Mouse (Mus musculus) cerebellum, adult 11 months (tissue): ENCODE results near the gene Clpsl2.

Experiments
- DNase-seq: peaks from one replicate; pipeline ENCODE4 v3.0.0; 2022

The Clpsl2 gene

DNA sequence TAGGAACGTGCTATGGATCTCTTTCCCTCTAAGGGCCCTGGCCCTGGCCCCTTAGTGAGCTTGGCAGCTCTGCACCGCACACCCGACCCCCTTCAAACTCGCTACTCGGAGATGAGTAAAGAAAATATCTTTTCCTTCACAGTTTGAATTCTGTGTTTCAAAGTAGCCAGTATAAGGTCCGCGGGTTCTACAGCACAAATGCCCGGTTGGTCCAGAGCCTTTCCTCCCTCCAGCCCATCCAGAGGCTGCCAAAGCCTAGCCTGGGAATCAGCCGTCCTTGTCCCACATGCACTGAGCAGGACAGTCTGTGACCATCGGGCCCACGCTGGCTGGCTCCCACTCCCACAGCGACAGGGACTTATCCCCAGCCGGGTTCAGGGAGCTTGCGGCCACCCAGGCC is at the start of gene Clpsl2:
Clpsl2 (plus strand) TSS at position 301 of the 400 bp plus-strand sequence.
- DNase-seq: no peak

DNA sequence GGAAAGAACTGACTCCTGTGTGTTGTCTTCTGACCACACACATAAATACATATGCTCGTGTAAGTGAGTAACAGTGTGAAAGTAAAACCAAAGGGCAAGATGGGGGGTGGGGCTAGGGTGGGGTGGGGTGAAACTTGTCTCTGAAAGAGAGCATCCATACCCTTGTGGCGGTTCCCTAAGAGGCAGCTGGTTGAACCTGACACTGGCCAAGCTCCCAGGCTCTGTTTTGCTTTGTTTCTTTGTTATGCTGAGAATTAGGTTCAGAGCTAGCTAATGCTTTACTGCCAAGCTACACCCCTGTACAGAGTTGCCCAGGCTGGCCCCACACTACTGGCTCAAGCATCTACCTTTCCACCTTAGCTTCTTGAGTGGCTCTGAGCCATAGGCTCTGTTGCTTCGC is 48.7 kb upstream of the Clpsl2 start:
- DNase-seq: no peak

DNA sequence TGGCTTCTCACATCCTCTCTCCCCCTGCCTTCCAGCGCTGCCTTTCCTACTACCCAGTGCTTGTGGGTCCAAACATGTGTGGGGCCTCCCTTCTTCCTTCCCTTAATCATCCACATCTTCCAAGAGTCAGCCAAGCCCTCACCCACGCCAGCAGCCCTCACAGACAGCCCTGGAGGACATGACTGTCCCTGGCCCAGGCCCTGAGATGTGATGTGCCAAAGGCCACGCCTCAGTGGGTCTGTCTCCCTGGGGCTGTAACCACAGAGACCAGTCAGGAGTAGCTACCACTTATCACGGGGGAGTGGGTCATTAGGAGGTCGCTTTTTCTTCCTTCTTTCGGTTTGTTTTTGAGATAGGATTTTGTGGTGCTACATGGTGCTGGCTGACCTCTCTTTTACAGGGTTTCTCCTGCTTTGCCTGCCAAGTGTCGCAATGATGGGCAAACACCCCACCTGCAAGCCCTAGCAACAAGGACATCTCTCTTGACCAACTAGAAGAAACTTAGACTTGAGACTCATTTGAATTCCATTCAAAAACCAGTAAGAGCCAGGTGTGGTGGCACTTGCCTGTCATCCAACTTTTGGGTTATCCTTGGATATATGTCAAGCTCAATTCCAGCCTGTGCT is 46.9 kb upstream of the Clpsl2 start:
- no peak for DNase-seq

DNA sequence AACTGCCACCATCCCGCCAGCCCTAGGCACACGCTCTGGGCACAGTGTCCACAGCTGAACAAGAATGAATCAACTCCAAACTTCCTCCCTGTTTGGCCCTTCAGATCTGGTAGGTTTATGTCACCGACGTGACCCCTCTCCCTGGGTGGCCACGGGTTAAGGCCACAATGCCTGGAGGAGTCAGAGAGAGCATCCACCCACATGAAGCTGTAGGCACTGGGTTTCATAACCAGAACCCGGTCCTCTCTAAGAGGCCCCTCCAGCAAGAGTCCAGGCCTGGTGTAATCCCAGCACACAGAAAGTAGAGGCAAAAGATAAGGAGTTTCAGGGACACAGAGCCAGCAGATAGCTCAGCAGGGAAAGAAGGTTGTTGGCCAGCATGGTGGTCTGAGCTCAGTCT is 45.0 kb upstream of the Clpsl2 start:
- DNase-seq: no peak

DNA sequence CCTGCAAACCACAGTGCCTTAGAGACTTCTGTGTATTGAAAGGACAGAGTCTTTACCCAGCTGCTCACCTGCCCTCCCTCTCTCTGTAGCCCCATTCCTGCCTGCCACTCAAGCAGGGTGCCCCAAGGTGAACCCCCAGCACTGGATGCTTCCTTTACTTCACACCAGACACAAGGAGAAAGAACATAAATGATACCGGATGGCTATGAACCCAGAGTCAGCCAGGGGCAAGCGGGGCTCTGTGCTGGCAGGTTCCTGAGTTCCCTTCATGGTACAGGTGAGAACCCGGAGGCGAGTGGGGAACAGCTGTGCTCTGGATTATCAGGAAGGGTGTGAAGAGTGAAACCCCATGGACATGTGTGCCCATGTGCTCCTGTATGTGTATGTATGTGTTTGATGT is 43.6 kb upstream of the Clpsl2 start:
- no peak for DNase-seq

DNA sequence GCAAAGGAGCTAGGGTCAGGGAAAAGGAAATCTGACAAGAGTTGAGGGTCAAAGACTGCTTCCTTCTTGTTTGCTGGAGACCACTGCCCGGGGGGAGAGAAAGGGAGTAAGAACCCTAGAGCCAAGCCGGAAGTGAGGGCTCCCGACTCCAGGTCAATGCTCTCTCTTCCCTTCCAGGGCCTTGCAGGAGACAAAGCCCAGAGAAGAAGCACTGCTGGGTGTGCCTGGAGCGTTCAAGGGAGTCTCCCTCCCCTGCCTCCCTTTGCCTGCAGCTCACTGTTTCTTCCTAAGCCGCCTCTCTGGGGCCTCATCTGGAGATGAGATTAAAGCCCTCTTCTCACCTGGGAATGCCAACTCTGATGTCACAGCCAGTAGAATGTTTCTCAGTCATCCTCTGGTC is 42.3 kb upstream of the Clpsl2 start:
- no peak for DNase-seq

DNA sequence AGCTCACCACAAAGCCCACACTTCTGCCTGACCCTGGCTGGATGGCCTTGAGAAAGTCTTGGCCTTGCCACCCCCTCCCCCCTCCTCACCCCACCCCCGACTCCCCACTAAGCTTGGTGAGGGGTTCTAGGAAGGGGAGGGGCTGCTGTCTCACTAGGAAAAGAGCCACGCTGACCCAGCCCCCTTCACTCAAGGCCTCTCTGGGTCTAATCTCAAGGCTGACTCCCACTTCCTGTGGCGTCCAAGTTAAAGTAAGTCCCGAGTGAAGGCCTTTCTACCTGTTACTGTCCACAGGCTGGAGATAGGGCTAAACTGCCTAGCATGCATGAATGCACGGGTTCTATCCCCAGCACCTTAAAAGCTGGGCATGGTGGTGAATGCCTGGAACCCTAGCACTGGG is 41.7 kb upstream of the Clpsl2 start:
- DNase-seq: no peak

DNA sequence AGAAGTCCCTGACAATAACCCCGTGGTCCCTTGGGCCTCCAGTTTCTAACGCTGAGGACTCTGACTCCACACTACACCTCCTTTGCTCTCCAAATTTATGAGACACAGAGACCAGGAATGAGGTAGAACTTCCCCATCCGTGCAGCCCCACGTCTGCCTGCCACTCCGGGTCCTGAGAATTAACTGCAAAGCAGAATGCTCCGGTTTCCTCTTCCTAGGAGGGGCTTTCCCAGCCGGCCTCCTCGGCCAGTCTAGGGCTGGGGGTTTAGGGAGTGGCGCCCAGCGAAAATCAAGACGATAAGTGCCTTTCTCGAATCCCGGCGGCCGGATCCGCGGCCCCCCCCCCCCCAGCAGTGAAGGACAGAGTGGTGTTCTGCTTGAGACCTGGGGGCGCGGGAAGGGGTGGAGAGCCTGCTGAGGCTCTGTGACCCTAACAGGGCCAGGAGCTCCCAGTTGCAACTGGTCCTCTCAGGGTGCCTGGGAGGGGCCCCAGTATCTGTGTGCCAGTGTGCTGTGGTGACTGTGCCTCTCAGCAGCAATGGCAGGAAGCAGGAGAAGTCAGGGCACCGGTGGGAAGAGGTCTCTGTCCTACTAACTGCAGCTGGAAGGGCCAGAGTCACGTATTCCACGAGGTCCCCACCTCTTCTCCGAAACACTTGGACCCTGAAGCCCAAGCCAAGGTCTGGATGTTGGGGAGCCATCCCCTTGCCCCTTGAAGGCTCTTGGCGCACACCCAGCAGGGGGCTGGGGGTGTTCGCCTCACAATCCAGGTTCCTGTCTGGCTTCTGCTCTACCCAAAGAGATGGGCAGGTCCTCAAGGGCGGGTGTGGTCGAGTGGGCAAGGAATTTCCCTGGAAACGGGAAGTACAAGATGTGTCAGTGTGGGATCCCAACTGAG is 38.5 kb upstream of the Clpsl2 start:
- no peak for DNase-seq

DNA sequence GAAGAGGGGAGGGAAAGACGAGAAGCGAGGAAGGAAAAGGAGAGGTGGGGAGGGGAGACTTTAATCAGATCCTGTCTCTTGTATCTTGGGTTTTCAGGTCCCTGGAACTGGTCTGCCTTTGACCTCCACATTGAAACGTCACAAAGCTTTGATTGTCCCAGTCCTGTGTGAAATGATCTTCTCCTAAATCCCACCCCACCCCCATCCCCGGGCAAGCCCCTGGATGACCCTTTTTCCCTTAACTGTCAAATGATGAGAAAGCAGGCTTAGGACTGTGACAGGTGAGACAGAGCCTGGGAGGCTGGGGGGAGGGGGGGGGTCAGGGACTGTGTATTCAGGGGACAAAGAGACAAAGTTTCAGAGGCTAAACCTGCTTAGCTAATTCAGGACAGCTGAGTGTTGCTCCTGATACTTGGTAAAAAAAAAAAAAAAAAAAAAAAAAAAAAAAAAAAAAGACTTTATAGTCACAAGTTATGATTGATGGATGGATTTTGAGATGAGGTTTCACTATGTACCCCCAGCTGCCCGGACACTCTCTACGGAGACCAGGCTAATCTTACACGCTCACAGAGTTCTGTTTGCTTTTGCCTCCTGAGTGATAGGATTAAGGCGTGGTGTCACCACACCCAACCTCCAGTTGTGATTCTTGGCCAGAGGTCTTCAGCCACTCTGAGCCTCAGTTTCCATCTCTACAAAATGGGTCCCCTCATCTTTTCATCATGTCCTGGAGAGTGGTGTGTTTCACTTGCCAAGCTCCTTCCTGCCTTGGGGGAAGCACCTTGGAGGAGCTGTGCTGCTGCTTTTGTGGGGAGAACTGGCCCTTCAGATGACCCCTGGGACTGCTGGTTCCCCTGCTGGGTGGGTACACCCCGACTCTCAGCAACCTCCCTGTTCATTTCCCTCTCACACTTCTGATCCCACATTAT is 37.3 kb upstream of the Clpsl2 start:
- DNase-seq: no peak

DNA sequence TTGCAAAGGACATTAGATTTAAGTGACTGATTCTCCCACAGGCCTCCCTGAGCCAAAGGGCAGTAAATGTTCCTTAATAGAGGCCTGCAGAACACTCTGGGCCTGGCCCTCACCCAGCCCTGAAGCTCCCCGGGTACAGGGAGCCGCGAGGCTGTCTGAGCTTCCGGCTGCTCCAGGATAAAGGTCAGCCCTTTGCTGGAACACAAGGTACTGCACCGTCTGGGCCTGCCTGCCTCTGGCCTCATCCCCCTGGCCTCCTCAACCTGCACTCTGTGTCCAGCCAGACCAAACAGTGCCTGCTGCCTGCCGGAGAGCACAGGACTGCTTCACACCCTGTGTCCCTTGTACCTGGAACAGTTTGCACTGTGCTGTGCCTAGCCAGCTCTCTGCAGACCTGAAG is 36.5 kb upstream of the Clpsl2 start:
- DNase-seq: no peak

DNA sequence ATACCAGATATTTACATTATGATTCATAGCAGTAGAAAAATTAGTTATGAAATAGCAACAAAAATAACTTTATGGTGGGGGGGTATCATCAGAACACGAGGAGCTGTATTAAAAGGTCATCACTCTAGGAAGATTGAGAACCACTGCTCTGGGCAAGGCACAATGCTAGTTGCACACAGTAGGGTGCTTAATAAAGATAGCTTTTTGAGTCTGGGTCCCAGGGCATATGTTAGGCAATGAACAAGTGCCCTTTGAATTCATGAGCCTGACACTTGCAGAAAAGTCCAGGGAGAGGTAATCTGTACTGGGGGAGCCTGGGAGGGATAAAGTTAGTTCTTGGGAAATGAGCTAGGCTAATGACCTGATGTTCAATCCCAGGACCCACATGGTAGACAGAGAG is 35.9 kb upstream of the Clpsl2 start:
- no peak for DNase-seq

DNA sequence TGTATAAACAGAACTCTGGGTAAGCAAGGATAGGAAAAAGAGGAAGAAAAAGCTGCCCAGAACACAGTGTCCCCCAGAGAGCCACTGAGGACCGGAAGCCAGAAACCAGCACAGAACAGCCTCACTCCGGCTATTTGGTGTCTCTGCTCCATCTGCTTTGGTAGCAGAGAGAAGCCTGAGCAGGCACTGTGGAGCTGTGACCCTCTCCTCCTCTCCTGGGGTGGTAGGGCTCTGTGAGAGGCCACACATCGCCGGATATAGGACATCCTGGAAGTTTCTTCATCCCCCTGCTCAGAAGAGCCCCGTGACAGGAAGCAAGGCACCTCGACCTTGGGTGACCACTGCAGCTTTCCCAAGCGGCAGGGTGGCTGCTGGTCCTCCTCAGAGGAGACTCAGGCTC is 35.4 kb upstream of the Clpsl2 start:
- DNase-seq: no peak

DNA sequence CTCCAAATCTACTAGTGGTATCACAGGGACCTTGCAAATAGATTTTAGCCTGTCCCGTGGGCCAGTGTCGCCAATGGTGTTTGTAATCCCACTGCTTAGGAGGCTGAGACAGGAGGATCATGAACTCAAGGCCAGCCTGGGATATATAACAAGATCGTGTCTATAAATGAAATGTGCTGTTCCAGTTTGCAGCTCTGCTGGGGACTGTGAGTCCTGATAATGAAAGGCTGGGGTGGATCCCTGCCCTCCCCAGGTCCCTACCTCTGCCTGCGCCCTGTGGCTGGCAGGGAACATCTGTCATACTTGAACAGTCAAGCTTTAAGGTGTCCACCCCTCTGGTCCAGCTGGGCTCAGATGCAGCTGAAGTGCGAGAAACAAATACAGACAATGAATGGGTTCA is 34.7 kb upstream of the Clpsl2 start:
- DNase-seq: no peak

DNA sequence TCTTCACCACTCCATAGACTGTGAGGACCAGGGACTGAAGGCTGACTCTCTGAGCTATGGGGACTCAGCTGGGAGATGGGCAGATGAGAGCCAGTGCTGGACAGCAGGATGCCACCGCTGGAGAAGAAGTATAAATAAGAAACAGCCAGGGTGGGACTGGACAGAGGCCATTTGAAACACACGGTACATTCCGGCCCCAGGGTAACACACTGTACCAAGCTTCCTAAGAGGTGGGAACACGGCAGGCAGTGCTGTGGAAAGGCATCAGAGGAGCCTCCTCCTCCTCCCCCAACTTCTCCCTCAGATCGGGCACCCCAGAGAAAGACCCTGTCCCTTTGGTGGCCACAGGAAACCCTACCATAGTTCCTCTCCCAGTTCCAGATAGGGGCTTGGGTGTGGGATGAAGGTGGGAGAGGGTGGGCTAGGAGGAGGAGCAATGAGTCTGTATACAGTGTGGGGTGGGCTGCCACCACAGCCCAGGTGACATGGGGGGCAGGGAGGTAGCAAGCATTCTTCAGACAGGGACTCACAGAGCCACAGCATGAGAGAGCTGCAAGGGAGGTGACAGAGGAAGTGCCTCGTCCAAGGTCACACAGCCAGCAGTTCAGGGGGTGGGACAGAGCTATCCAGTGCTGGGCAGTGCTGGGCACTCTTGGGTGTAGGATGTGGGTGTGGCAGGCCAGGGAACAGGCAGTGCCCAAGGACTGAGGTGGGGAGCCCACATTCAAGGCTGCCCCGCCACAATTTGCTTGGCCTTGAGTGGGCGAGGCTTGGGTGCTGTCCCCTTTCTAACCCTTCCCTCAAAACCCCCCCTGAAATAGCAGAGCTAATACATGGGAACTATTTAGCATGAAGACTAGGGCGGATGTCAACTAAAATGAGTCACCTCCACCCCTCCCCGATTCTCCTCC is 33.5 kb upstream of the Clpsl2 start:
- DNase-seq: no peak

DNA sequence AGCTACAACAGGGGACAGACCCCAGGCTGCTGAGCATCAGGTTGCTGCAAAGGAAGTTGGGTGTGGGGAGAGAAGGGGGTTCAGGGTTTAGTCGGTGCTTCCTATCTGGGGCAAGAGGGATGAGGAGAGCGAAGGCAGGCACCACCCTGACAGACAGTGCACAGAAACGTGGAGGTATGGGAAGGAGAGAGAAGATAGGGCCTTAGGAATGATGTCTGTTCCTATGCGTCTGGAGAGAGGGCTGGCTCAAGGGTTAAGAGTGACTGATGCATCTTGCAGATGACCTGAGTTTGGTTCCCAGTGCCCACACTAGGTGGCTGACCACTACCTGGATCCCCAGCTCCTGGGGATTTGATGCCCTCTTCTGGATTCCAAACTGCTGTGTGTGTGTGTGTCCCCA is 32.3 kb upstream of the Clpsl2 start:
- no peak for DNase-seq

DNA sequence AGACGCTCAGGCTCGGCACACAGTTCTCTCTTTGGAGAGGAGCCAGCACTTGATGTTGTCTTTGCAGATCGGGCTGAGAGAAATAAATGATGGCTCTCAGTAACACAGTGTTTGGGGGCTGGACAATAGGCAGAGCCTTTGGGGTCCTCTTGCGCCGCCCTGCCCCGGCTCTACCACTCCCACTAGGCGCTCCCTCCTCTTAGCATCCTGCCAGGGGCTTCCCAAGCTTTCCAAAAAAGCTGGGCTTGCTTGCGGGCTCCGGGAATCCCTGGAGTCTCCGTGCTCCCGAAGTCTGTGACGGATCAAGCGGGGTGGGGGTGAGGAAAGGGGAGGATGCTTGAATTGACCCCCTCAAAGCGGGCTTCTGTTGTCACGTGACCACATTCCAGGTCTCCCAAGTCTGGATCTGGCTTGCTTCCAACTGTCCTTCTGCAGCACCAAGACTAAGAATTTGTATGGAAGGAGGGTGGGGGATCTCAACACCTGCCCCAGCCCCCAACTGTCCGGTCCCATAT is 31.7 kb upstream of the Clpsl2 start, which contains the start of gene Fkbp5:
Fkbp5 (minus strand) TSS at position 87 of the 515 bp plus-strand sequence.
- DNase-seq: peak; percentile 39

DNA sequence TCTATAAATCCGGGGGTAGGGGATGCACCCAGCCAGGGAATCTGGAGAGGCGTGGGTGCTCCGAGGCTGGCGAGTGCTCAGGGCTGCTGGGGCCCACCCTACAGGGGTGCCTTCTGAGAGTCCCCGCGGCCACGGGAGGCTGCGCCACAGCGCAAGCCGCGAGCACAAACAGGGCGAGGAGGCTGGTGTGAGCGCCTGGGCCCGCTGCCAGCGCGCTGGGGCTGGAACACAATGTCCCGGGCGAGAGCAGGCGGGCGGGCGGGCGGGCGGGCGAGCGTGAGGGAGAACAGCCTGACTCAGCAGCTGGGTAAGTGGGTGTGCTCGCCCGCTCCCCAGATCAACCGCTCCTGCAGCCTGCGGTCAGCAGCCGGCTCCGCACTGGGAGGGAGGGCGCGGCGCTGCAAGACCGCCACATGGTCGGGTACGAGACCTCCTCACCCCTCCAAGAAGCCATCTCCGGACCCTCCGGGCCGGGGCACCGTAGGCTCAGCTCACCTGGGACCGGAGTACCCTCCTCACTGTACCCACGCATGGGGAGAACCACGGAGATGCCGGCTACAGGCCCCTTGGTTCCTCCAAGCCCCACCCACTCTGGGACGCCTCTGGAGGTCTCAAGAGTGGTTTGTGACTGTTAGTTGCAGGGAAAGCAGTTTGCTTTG is 31.1 kb upstream of the Clpsl2 start:
- peak; percentile 72 for DNase-seq

DNA sequence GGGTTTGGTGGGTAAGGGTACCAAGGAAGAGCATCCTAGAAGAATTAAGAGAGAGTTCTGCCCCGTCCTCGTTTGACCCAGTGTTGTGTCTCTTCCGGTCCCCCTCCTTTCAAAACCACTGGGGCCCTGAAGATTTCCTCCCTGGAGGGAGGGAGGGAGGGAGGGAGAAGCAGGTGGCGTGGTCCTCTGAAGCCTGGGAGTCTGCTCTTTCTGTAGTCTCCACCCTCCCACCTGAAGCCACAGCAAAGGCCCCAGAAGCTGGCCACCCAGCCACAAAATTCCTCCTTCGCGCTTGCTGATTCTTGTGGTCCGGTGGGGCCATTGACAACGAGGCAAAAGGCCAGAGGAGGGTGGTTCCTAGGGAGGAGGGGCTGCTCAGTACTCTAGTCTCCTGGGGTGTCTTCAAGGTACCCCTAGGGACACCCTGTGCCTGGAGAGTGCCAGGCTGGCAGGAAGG is 30.6 kb upstream of the Clpsl2 start:
- DNase-seq: no peak

DNA sequence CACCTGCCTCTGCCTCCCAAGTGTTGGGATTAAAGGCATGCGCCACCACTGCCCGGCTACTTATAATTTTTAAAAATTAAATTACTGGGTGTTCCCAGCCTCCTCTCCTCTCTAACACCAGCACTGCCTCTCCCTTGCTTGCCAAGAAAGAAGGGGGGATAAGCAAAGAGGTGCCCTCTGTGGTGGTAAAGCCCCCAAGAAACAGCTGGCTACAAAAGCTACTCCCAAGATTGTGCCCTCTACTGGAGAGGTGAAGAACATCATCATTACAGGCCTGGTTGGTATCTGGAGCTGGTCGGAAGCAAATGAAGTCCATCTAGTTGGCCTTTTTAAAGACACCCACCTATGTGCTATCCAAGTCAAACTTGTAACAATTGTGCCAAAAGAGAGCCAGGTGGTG is 29.4 kb upstream of the Clpsl2 start:
- DNase-seq: no peak

DNA sequence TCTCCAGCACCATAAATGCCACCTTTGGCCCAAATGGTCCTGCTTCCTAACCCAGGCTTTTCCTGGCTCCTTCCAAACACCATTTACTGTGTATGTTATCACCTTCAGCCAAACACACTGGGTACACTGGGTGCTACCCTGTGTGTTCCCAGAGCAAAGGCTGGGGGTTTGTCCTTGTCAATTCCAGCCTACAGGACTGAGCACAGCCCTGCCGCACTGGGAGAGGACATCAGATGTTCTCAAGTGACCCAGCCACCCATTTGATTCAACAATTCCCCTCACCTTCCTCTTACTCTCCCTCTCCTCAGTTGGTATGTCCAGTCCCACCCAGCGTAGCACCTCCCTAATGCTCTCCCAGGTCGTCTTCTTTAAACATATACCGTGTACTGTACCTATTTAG is 28.6 kb upstream of the Clpsl2 start:
- DNase-seq: no peak

DNA sequence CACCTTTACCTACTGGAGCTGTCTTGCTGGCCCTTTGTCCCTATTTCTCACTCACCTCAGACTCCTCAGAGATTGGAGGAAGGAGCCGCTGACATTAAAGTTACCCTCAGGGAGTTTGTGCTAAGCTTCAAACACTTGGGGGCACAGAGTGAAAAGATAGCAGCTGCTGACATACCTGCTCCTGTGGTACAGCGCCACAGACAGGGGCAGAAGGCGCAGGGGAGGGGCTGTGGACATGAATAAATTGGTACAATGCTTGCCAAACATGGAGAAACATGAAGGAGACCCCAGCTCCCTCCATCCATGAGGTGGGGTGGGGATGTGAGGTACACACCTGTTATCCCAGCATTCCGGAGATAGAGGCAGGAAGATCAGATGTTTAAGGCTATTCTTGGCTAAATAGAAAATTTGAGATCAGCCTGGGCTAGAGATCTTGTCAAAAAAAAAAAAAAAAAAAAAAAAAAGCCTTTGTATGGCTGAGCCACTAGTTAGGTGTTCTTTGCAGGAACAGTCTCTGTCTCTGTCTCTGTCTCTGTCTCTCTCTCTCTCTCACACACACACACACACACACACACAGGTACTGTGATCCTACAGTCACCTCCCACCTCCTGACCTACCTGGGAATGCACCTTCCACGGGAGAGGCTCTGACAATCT is 28.0 kb upstream of the Clpsl2 start:
- DNase-seq: no peak
